Mouse (Mus musculus) effector memory CD4-positive, alpha-beta T cell, adult 5 months (primary cell): ENCODE measurements around the gene Etl4. TPM values are rescaled to one million over a fixed set of nuclear protein-coding genes. Genes with fewer than 3 reads are reported as not detected.

Source experiments
- polyA plus RNA-seq: library from polyadenylated mRNA; unstranded; fragments of 100-300 nt; shearing (Covaris generic); gene quantifications from one replicate; pipeline ENCODE4 v1.2.1, GENCODE M21; 2017

Etl4 gene
- polyA plus RNA-seq = not detected

DNA sequence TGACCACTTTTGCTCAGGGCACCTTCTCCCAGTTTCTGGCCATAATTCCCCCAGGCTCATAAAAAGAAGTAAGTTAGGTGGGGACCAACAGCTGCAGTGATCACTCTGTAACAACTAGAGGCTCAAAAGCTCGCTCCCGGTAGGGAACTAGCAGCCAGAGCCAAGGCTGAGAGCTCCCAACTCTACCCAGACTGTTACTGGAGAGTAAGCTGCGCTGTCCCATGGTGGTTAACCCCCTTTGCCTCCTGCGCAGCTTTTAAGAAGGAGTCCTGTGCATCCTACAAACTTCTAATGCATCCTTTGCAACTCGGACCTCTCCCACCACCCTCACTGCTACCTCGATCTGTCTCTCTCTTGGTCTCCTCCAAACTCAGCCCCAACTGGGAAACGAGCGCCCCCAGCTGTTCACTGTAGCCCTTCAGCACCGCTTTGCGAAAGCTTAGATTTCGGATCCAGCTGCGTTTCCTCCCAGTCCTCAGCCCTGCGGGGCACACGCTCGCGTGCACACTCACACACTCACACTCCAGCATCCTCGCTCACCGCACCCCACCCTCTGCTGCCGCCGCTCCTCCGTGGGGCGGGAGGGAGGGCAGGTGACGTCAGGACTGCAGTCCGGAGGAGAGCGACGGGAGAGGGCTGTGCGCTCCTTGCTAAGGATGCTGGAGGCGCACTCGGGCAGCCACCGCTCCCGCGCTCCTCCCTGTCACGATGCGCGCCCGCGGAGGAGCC is at the start of gene Etl4:
Gene Etl4, plus strand, starts transcription at position 610 of the 729 bp plus-strand sequence.

